Mouse (Mus musculus) limb, embryonic 15.5 days (tissue): ENCODE measurements around the gene Frmd4a. TPM values are rescaled to one million over a fixed set of nuclear protein-coding genes. Genes with fewer than 3 reads are reported as not detected.
"Not testable (repeated sequence)": the region's sequence is repeated elsewhere in the genome, so short reads cannot be mapped to it uniquely, and the experiment has no call there.

ENCODE experiments used
- ATAC-seq: fragments of 200-750 bp; cut with Nextera tagmentation; 2 replicates; pipeline ENCODE4 v1.8.0; 2017; ENCODE audit warnings: low read depth, moderate TSS enrichment; ENCODE audit not compliant: insufficient number of reproducible peaks, low FRiP score, low TSS enrichment
- H3K27ac ChIP-seq: fragments of 300-500 bp; sonication (generic); 2 replicates; pipeline ENCODE4 v1.5.1; 2015; ENCODE audit warnings: moderate library complexity, mild to moderate bottlenecking, inconsistent platforms
- H3K27me3 ChIP-seq: fragments of 300-500 bp; sonication (generic); 2 replicates; pipeline ENCODE4 v1.6.1; 2015; ENCODE audit warnings: inconsistent platforms
- H3K36me3 ChIP-seq: fragments of 300-500 bp; sonication (generic); 2 replicates; pipeline ENCODE4 v1.6.1; 2015; ENCODE audit warnings: inconsistent platforms
- H3K4me1 ChIP-seq: fragments of 300-500 bp; sonication (generic); 2 replicates; pipeline ENCODE4 v1.6.1; 2015; ENCODE audit warnings: inconsistent platforms
- H3K4me2 ChIP-seq: fragments of 300-500 bp; sonication (generic); 2 replicates; pipeline ENCODE4 v1.6.1; 2015; ENCODE audit warnings: mild to moderate bottlenecking, inconsistent platforms
- H3K4me3 ChIP-seq: fragments of 300-500 bp; sonication (generic); 2 replicates; pipeline ENCODE4 v1.5.1; 2015; ENCODE audit warnings: mild to moderate bottlenecking, inconsistent platforms
- H3K9ac ChIP-seq: fragments of 300-500 bp; sonication (generic); 2 replicates; pipeline ENCODE4 v1.6.1; 2015; ENCODE audit warnings: inconsistent platforms
- H3K9me3 ChIP-seq: fragments of 300-500 bp; sonication (generic); 2 replicates; pipeline ENCODE4 v1.6.1; 2016; ENCODE audit warnings: inconsistent platforms
- WGBS: fragments of 180-500 bp; shearing (Covaris S2); methylation state at CpG from one replicate; pipeline ENCODE4 v1.1.7; 2015; 5-methylcytosine and 5-hydroxymethylcytosine counted together
- polyA plus RNA-seq: library from polyadenylated mRNA; unstranded; fragments of >200 nt; fragmentation: Nextera tagmentation; extraction: Ambion mirVana; gene quantifications from 2 replicates; pipeline ENCODE4 v1.2.1, GENCODE M21; 2015

Frmd4a gene
- polyA plus RNA-seq, 1 experiment from 2014 or later, result 34.1 TPM

- Histone ChIP-seq H3K27me3 (no peaks in the 10 kb centered on the region), H3K36me3 (no peaks in the 10 kb centered on the region), H3K9me3 (no peaks in the 10 kb centered on the region), H3K4me1 (peaks cover 49% of the 10 kb centered on the region), H3K9ac (no peak overlapping the region), H3K27ac (peak overlapping the region; percentile 61; the same call in 1 of the 2 replicates), H3K4me3 (no peak overlapping the region), H3K4me2 (no peak overlapping the region)
- no peak for ATAC-seq
- WGBS, result 23% methylated on average over 8 of the region's 8 CpGs
These were observed 314.9 kb downstream of the Frmd4a start for GRCm38 (mm10) chr2:4332441-4332840.

GRCm38 (mm10) chr2:4334201-4334600 is 316.7 kb downstream of the Frmd4a start:
- Histone ChIP-seq H3K27me3 (no peaks in the 10 kb centered on the region), H3K4me3 (no peak overlapping the region), H3K9me3 (no peaks in the 10 kb centered on the region), H3K9ac (no peak overlapping the region), H3K27ac (peak overlapping the region; percentile 63), H3K4me2 (0 out of 2 replicates have a peak overlapping the region, but pooled peaks have one; percentile 10), H3K36me3 (no peaks in the 10 kb centered on the region), H3K4me1 (peaks cover 52% of the 10 kb centered on the region)
- WGBS, result 5% methylated on average over 4 of the region's 4 CpGs
- ATAC-seq, result peak; percentile 74

GRCm38 (mm10) chr2:4334936-4335335 is 317.4 kb downstream of the Frmd4a start:
- Histone ChIP-seq H3K9me3 (no peaks in the 10 kb centered on the region), H3K4me1 (peaks cover 59% of the 10 kb centered on the region), H3K9ac (no peak overlapping the region), H3K4me3 (no peak overlapping the region), H3K27ac (0 out of 2 replicates have a peak overlapping the region, but pooled peaks have one; percentile 11), H3K27me3 (no peaks in the 10 kb centered on the region), H3K36me3 (no peaks in the 10 kb centered on the region), H3K4me2 (no peak overlapping the region)
- 80% methylated on average over 5 of the region's 5 CpGs for WGBS
- ATAC-seq, result no peak

GRCm38 (mm10) chr2:4335881-4336280 is 318.4 kb downstream of the Frmd4a start:
- H3K4me3 ChIP-seq, result no peak overlapping the region
- no peak overlapping the region for H3K27ac ChIP-seq
- no peaks in the 10 kb centered on the region for H3K9me3 ChIP-seq
- H3K9ac ChIP-seq, result no peak overlapping the region
- no peaks in the 10 kb centered on the region for H3K36me3 ChIP-seq
- H3K27me3 ChIP-seq, result no peaks in the 10 kb centered on the region
- WGBS, result 46% methylated on average over 4 of the region's 4 CpGs
- peaks cover 62% of the 10 kb centered on the region for H3K4me1 ChIP-seq
- ATAC-seq, result no peak
- H3K4me2 ChIP-seq, result no peak overlapping the region

GRCm38 (mm10) chr2:4338290-4338689 is 320.8 kb downstream of the Frmd4a start:
- not testable (repeated sequence) for H3K4me3 ChIP-seq, H3K36me3 ChIP-seq, H3K9me3 ChIP-seq, H3K9ac ChIP-seq, H3K4me2 ChIP-seq, ATAC-seq, H3K27me3 ChIP-seq
- H3K4me1 ChIP-seq, result peaks cover 57% of the 10 kb centered on the region
- 0 out of 2 replicates have a peak overlapping the region, but pooled peaks have one; percentile 57 for H3K27ac ChIP-seq
- WGBS, result 53% methylated on average over 8 of the region's 8 CpGs

GRCm38 (mm10) chr2:4339128-4339527 is 321.6 kb downstream of the Frmd4a start:
- 33% methylated on average over 4 of the region's 4 CpGs for whole genome bisulfite sequencing

GRCm38 (mm10) chr2:4339530-4340218 is 322.2 kb downstream of the Frmd4a start:
- H3K27me3 ChIP-seq, result no peaks in the 10 kb centered on the region
- 30% methylated on average over 3 of the region's 3 CpGs for WGBS
- H3K4me1 ChIP-seq, result peaks cover 44% of the 10 kb centered on the region
- no peak overlapping the region for H3K4me2 ChIP-seq
- no peaks in the 10 kb centered on the region for H3K36me3 ChIP-seq
- no peaks in the 10 kb centered on the region for H3K9me3 ChIP-seq
- ATAC-seq, result no peak
- no peak overlapping the region for H3K4me3 ChIP-seq
- peak overlapping the region; percentile 66 for H3K27ac ChIP-seq
- no peak overlapping the region for H3K9ac ChIP-seq

More at GRCm38 (mm10) chr2:4339128-4339527, 321.6 kb downstream of the Frmd4a start:
- no peak overlapping the region for H3K4me3 ChIP-seq
- no peaks in the 10 kb centered on the region for H3K9me3 ChIP-seq
- H3K27me3 ChIP-seq, result no peaks in the 10 kb centered on the region
- H3K27ac ChIP-seq, result peak overlapping the region; percentile 57
- H3K4me2 ChIP-seq, result no peak overlapping the region
- peaks cover 48% of the 10 kb centered on the region for H3K4me1 ChIP-seq
- no peak for ATAC-seq
- no peaks in the 10 kb centered on the region for H3K36me3 ChIP-seq
- H3K9ac ChIP-seq, result no peak overlapping the region

- H3K4me3 ChIP-seq, result no peak overlapping the region
- H3K9me3 ChIP-seq, result no peaks in the 10 kb centered on the region
- no peaks in the 10 kb centered on the region for H3K27me3 ChIP-seq
- H3K9ac ChIP-seq, result no peak overlapping the region
- H3K27ac ChIP-seq, result peak overlapping the region; percentile 66
- no peaks in the 10 kb centered on the region for H3K36me3 ChIP-seq
- 40% methylated on average over 10 of the region's 10 CpGs for WGBS
- H3K4me2 ChIP-seq, result no peak overlapping the region
- peaks cover 37% of the 10 kb centered on the region for H3K4me1 ChIP-seq
- no peak for ATAC-seq
These were observed 322.9 kb downstream of the Frmd4a start for GRCm38 (mm10) chr2:4340378-4340777.

GRCm38 (mm10) chr2:4341141-4341540 is 323.6 kb downstream of the Frmd4a start:
- Histone ChIP-seq H3K4me1 (peaks cover 33% of the 10 kb centered on the region), H3K4me2 (no peak overlapping the region), H3K27me3 (no peaks in the 10 kb centered on the region), H3K27ac (peak overlapping the region; percentile 66; the same call in 1 of the 2 replicates), H3K9ac (no peak overlapping the region), H3K4me3 (no peak overlapping the region), H3K9me3 (no peaks in the 10 kb centered on the region), H3K36me3 (no peaks in the 10 kb centered on the region)
- 66% methylated on average over 1 of the region's 1 CpGs for WGBS
- no peak for ATAC-seq

GRCm38 (mm10) chr2:4342005-4342404 is 324.5 kb downstream of the Frmd4a start:
- Histone ChIP-seq H3K9ac (no peak overlapping the region), H3K4me1 (peaks cover 34% of the 10 kb centered on the region), H3K27me3 (no peaks in the 10 kb centered on the region), H3K9me3 (no peaks in the 10 kb centered on the region), H3K27ac (no peak overlapping the region), H3K4me2 (no peak overlapping the region), H3K36me3 (no peaks in the 10 kb centered on the region), H3K4me3 (no peak overlapping the region)
- 69% methylated on average over 7 of the region's 7 CpGs for WGBS
- no peak for ATAC-seq

- Histone ChIP-seq H3K4me1 (peaks cover 42% of the 10 kb centered on the region), H3K27me3 (no peaks in the 10 kb centered on the region), H3K4me2 (no peak overlapping the region), H3K9me3 (no peaks in the 10 kb centered on the region), H3K36me3 (no peaks in the 10 kb centered on the region), H3K9ac (no peak overlapping the region), H3K27ac (no peak overlapping the region), H3K4me3 (no peak overlapping the region)
- WGBS, result 89% methylated on average over 5 of the region's 5 CpGs
- ATAC-seq, result no peak
These were observed 326.9 kb downstream of the Frmd4a start for GRCm38 (mm10) chr2:4344411-4344810.

GRCm38 (mm10) chr2:4346232-4346631 is 328.7 kb downstream of the Frmd4a start:
- Histone ChIP-seq H3K9me3 (no peaks in the 10 kb centered on the region), H3K4me2 (no peak overlapping the region), H3K4me1 (peaks cover 29% of the 10 kb centered on the region), H3K4me3 (no peak overlapping the region), H3K27ac (peak overlapping the region; percentile 43; the same call in 1 of the 2 replicates), H3K36me3 (no peaks in the 10 kb centered on the region), H3K9ac (no peak overlapping the region), H3K27me3 (no peaks in the 10 kb centered on the region)
- no peak for ATAC-seq
- WGBS, result 55% methylated on average over 6 of the region's 6 CpGs
